In genomic region chr5:135962492-135963279, GRCm38 (mm10) we compare ENCODE assay signal across 8 mouse cellular contexts. TPM values are rescaled to one million over a fixed set of nuclear protein-coding genes. Genes with fewer than 3 reads are reported as not detected.
DNase-seq lines count a peak whose midpoint lies in the region; ATAC-seq and TF ChIP-seq lines count a peak whose summit lies in the region.

No protein-coding gene starts in this region.

- peak overlapping the region; percentile 87 for H3K4me2 ChIP-seq in heart, embryonic 12.5 days
- peak overlapping the region; percentile 97 for H3K4me2 ChIP-seq in kidney, postnatal 0 days (ENCODE audit: low read length)
- H3K4me2 ChIP-seq in liver, embryonic 11.5 days: peak overlapping the region; percentile 96
- H3K4me2 ChIP-seq in stomach, embryonic 14.5 days (replicated peaks; ENCODE audit: low read depth, low read length): peak overlapping the region; percentile 92

- H3K9ac ChIP-seq in heart, embryonic 12.5 days: peak overlapping the region; percentile 83
- H3K9ac ChIP-seq in kidney, postnatal 0 days (ENCODE audit: low read depth, low read length): peak overlapping the region; percentile 89
- peak overlapping the region; percentile 78 for H3K9ac ChIP-seq in liver, embryonic 11.5 days (ENCODE audit: low read depth, low read length)
- peak overlapping the region; percentile 88 for H3K9ac ChIP-seq in stomach, embryonic 14.5 days (replicated peaks; ENCODE audit: low read depth, low read length)

- ATAC-seq in erythroid progenitor cell, adult 5-6 weeks (replicated peaks; ENCODE audit: low FRiP score, poor library complexity, severe bottlenecking): peak; percentile 85
- ATAC-seq in heart, embryonic 12.5 days (ENCODE audit: insufficient number of reproducible peaks, low FRiP score): peak; percentile 96
- ATAC-seq in kidney, postnatal 0 days (replicated peaks; ENCODE audit: low FRiP score, low read depth): peak; percentile 96
- peak; percentile 92 for ATAC-seq in liver, embryonic 11.5 days (replicated peaks; ENCODE audit: low FRiP score)
- peak; percentile 92 for ATAC-seq in stomach, embryonic 14.5 days (ENCODE audit: insufficient number of reproducible peaks, insufficient read depth, low FRiP score, low read depth)

- H3K4me3 ChIP-seq in heart, embryonic 12.5 days: peak overlapping the region; percentile 60
- H3K4me3 ChIP-seq in kidney, postnatal 0 days (replicated peaks; ENCODE audit: low read depth, low read length): peak overlapping the region; percentile 55
- peak overlapping the region; percentile 61 for H3K4me3 ChIP-seq in liver, embryonic 11.5 days (ENCODE audit: low read depth, low read length)
- peak overlapping the region; percentile 63 for H3K4me3 ChIP-seq in stomach, embryonic 14.5 days (ENCODE audit: low read depth, low read length)

- no peaks in the 10 kb centered on the region for H3K36me3 ChIP-seq in heart, embryonic 12.5 days
- H3K36me3 ChIP-seq in kidney, postnatal 0 days (ENCODE audit: insufficient read depth, low read length): no peaks in the 10 kb centered on the region
- H3K36me3 ChIP-seq in liver, embryonic 11.5 days (ENCODE audit: control insufficient read depth, insufficient read depth, low read length): no peaks in the 10 kb centered on the region
- no peaks in the 10 kb centered on the region for H3K36me3 ChIP-seq in stomach, embryonic 14.5 days (ENCODE audit: control insufficient read depth, insufficient read depth, low read length)

- 1% methylated on average over 64 of the region's 64 CpGs for WGBS in heart, embryonic 12.5 days
- under 1% methylated on average over 59 of the region's 64 CpGs for WGBS in kidney, postnatal 0 days
- under 1% methylated on average over 64 of the region's 64 CpGs for WGBS in liver, embryonic 11.5 days
- under 1% methylated on average over 63 of the region's 64 CpGs for WGBS in stomach, embryonic 14.5 days

- H3K27ac ChIP-seq in heart, embryonic 12.5 days (ENCODE audit: poor library complexity, severe bottlenecking): peak overlapping the region; percentile 89
- H3K27ac ChIP-seq in kidney, postnatal 0 days: peak overlapping the region; percentile 97
- peak overlapping the region; percentile 95 for H3K27ac ChIP-seq in liver, embryonic 11.5 days (ENCODE audit: low read depth, low read length)
- peak overlapping the region; percentile 98 for H3K27ac ChIP-seq in stomach, embryonic 14.5 days (ENCODE audit: low read length)

- DNase-seq in CD4-positive helper T cell, adult 2 months (ENCODE audit: low read depth, low spot score): peak; percentile 100
- peak; percentile 99 for DNase-seq in brain, embryonic 18.5 days (ENCODE audit: low read depth, low spot score)
- DNase-seq in kidney, postnatal 0 days (ENCODE audit: low spot score): peak; percentile 100
- peak; percentile 96 for DNase-seq in liver, embryonic 11.5 days (ENCODE audit: low spot score)
- peak; percentile 99 for DNase-seq in naive thymus-derived CD4-positive, alpha-beta T cell, adult 2 months (ENCODE audit: low read depth)

- peaks cover 3% of the 10 kb centered on the region for H3K27me3 ChIP-seq in heart, embryonic 12.5 days (replicated peaks)
- H3K27me3 ChIP-seq in kidney, postnatal 0 days (ENCODE audit: insufficient read depth, low read length): no peaks in the 10 kb centered on the region
- 0 out of 2 replicates have a peak, but pooled peaks cover 4% of the 10 kb centered on the region for H3K27me3 ChIP-seq in liver, embryonic 11.5 days (replicated peaks; ENCODE audit: control insufficient read depth, insufficient read depth, low read length)
- H3K27me3 ChIP-seq in stomach, embryonic 14.5 days (ENCODE audit: control insufficient read depth, insufficient read depth, low read length): no peaks in the 10 kb centered on the region

- H3K9me3 ChIP-seq in heart, embryonic 12.5 days (replicated peaks): no peaks in the 10 kb centered on the region
- H3K9me3 ChIP-seq in kidney, postnatal 0 days (replicated peaks; ENCODE audit: low read length): no peaks in the 10 kb centered on the region
- no peaks in the 10 kb centered on the region for H3K9me3 ChIP-seq in liver, embryonic 11.5 days (ENCODE audit: control insufficient read depth, low read length)
- H3K9me3 ChIP-seq in stomach, embryonic 14.5 days (ENCODE audit: control insufficient read depth, low read depth, low read length): no peaks in the 10 kb centered on the region

- TF ChIP-seq CTCF in kidney, postnatal 0 days (IDR thresholded peaks at IDR 0.05; ENCODE audit: low read depth): no peak; the same call in 1 of the 2 replicates

- peaks cover 19% of the 10 kb centered on the region for H3K4me1 ChIP-seq in heart, embryonic 12.5 days (replicated peaks)
- H3K4me1 ChIP-seq in kidney, postnatal 0 days (replicated peaks; ENCODE audit: insufficient read depth, low read length): peaks cover 11% of the 10 kb centered on the region; the same call in 1 of the 2 replicates
- H3K4me1 ChIP-seq in liver, embryonic 11.5 days (replicated peaks; ENCODE audit: control insufficient read depth, insufficient read depth, low read length): peaks cover 33% of the 10 kb centered on the region
- peaks cover 14% of the 10 kb centered on the region; the same call in 1 of the 2 replicates for H3K4me1 ChIP-seq in stomach, embryonic 14.5 days (ENCODE audit: control insufficient read depth, insufficient read depth, low read length)

RNA-seq across cellular contexts. Expression of gene Ssc4d, which starts 11.6 kb away (rescaled TPM):
- not detected in 2 replicates for total RNA-seq in erythroid progenitor cell, adult 5-6 weeks (2015; ENCODE audit: low replicate concordance)
- total RNA-seq in erythroid progenitor cell, adult 5-6 weeks (2017; ENCODE audit: low replicate concordance): not detected in 2 replicates
- 0.70 and 1.6 TPM in 2 replicates for polyA plus RNA-seq in heart, embryonic 12.5 days (2016; fragmentation: Nextera tagmentation; extraction: Ambion mirVana)
- polyA plus RNA-seq in kidney, postnatal 0 days (2015; fragmentation: Nextera tagmentation; extraction: Ambion mirVana): 6.7 and 7.5 TPM in 2 replicates
- polyA plus RNA-seq in liver, embryonic 11.5 days (2014; fragmentation: Nextera tagmentation; extraction: Ambion mirVana): 3.0 and 3.1 TPM in 2 replicates
- polyA plus RNA-seq in stomach, embryonic 14.5 days (2014; fragmentation: Nextera tagmentation; extraction: Ambion mirVana): 1.9 and 2.2 TPM in 2 replicates

RNA-seq across cellular contexts. Expression of gene Zp3, which starts 17.2 kb away (rescaled TPM):
- total RNA-seq in erythroid progenitor cell, adult 5-6 weeks (2015; ENCODE audit: low replicate concordance): not detected in 2 replicates
- total RNA-seq in erythroid progenitor cell, adult 5-6 weeks (2017; ENCODE audit: low replicate concordance): not detected in 2 replicates
- 0.13 TPM in 1 of 2 replicates, not detected in the other for polyA plus RNA-seq in heart, embryonic 12.5 days (2016; fragmentation: Nextera tagmentation; extraction: Ambion mirVana)
- 0.13 and 0.16 TPM in 2 replicates for polyA plus RNA-seq in kidney, postnatal 0 days (2015; fragmentation: Nextera tagmentation; extraction: Ambion mirVana)
- not detected in 2 replicates for polyA plus RNA-seq in liver, embryonic 11.5 days (2014; fragmentation: Nextera tagmentation; extraction: Ambion mirVana)
- polyA plus RNA-seq in stomach, embryonic 14.5 days (2014; fragmentation: Nextera tagmentation; extraction: Ambion mirVana): not detected in 2 replicates

RNA-seq across cellular contexts. Expression of gene Ywhag, which starts 28.3 kb away (rescaled TPM):
- total RNA-seq in erythroid progenitor cell, adult 5-6 weeks (2015; ENCODE audit: low replicate concordance): 30.3 and 35.2 TPM in 2 replicates
- total RNA-seq in erythroid progenitor cell, adult 5-6 weeks (2017; ENCODE audit: low replicate concordance): 11.6 and 12.2 TPM in 2 replicates
- 214 and 222 TPM in 2 replicates for polyA plus RNA-seq in heart, embryonic 12.5 days (2016; fragmentation: Nextera tagmentation; extraction: Ambion mirVana)
- 89.4 and 105 TPM in 2 replicates for polyA plus RNA-seq in kidney, postnatal 0 days (2015; fragmentation: Nextera tagmentation; extraction: Ambion mirVana)
- 97.3 and 99.8 TPM in 2 replicates for polyA plus RNA-seq in liver, embryonic 11.5 days (2014; fragmentation: Nextera tagmentation; extraction: Ambion mirVana)
- 99.4 and 101 TPM in 2 replicates for polyA plus RNA-seq in stomach, embryonic 14.5 days (2014; fragmentation: Nextera tagmentation; extraction: Ambion mirVana)

RNA-seq across cellular contexts. Expression of gene Dtx2, which starts 31.9 kb away (rescaled TPM):
- 1.8 and 3.8 TPM in 2 replicates for total RNA-seq in erythroid progenitor cell, adult 5-6 weeks (2015; ENCODE audit: low replicate concordance)
- total RNA-seq in erythroid progenitor cell, adult 5-6 weeks (2017; ENCODE audit: low replicate concordance): 0.13 and 2.3 TPM in 2 replicates
- polyA plus RNA-seq in heart, embryonic 12.5 days (2016; fragmentation: Nextera tagmentation; extraction: Ambion mirVana): 28.7 and 29.9 TPM in 2 replicates
- 21.8 and 22.7 TPM in 2 replicates for polyA plus RNA-seq in kidney, postnatal 0 days (2015; fragmentation: Nextera tagmentation; extraction: Ambion mirVana)
- 20.0 and 20.3 TPM in 2 replicates for polyA plus RNA-seq in liver, embryonic 11.5 days (2014; fragmentation: Nextera tagmentation; extraction: Ambion mirVana)
- 20.7 and 24.4 TPM in 2 replicates for polyA plus RNA-seq in stomach, embryonic 14.5 days (2014; fragmentation: Nextera tagmentation; extraction: Ambion mirVana)

Comparison
In these comparisons a context has a peak if more than half of its experiments do, and no peak if none do; other contexts are left out.
1. Peak in every context shown above with its lines: DNase-seq, ATAC-seq, H3K4me3 ChIP-seq and H3K27ac ChIP-seq.